Mouse (Mus musculus) embryonic facial prominence, embryonic 13.5 days (tissue): ENCODE measurements around the gene Casp3. TPM values are rescaled to one million over a fixed set of nuclear protein-coding genes. Genes with fewer than 3 reads are reported as not detected.

Experiments
- ATAC-seq: fragments of 200-750 bp; cut with Nextera tagmentation; 2 replicates; pipeline ENCODE4 v1.8.0; 2017; ENCODE audit warnings: low read depth; ENCODE audit not compliant: insufficient number of reproducible peaks, insufficient read depth, low FRiP score, low TSS enrichment
- H3K27ac ChIP-seq: fragments of 300-500 bp; sonication (generic); 2 replicates; pipeline ENCODE4 v1.5.1; 2015; ENCODE audit warnings: moderate library complexity, mild to moderate bottlenecking, inconsistent platforms
- H3K27me3 ChIP-seq: fragments of 300-500 bp; sonication (generic); 2 replicates; pipeline ENCODE4 v1.6.1; 2015; ENCODE audit warnings: mild to moderate bottlenecking, inconsistent platforms
- H3K36me3 ChIP-seq: fragments of 300-500 bp; sonication (generic); 2 replicates; pipeline ENCODE4 v1.6.1; 2015; ENCODE audit warnings: mild to moderate bottlenecking, inconsistent platforms
- H3K4me1 ChIP-seq: fragments of 300-500 bp; sonication (generic); 2 replicates; pipeline ENCODE4 v1.6.1; 2015; ENCODE audit warnings: inconsistent platforms
- H3K4me2 ChIP-seq: fragments of 300-500 bp; sonication (generic); 2 replicates; pipeline ENCODE4 v1.6.1; 2015; ENCODE audit warnings: moderate library complexity, mild to moderate bottlenecking, inconsistent platforms
- H3K4me3 ChIP-seq: fragments of 300-500 bp; sonication (generic); 2 replicates; pipeline ENCODE4 v1.5.1; 2015; ENCODE audit warnings: mild to moderate bottlenecking, inconsistent platforms
- H3K9ac ChIP-seq: fragments of 300-500 bp; sonication (generic); 2 replicates; pipeline ENCODE4 v1.6.1; 2015; ENCODE audit warnings: mild to moderate bottlenecking, inconsistent platforms
- H3K9me3 ChIP-seq: fragments of 300-500 bp; sonication (generic); 2 replicates; pipeline ENCODE4 v1.6.1; 2016; ENCODE audit warnings: inconsistent platforms
- WGBS: fragments of 180-500 bp; shearing (Covaris S2); methylation state at CpG from one replicate; pipeline ENCODE4 v1.1.7; 2015; ENCODE audit warnings: mixed read lengths; 5-methylcytosine and 5-hydroxymethylcytosine counted together
- polyA plus RNA-seq: library from polyadenylated mRNA; unstranded; fragments of >200 nt; fragmentation: Nextera tagmentation; extraction: Ambion mirVana; gene quantifications from 2 replicates; pipeline ENCODE4 v1.2.1, GENCODE M21; 2015

The Casp3 gene
- polyA plus RNA-seq, 1 experiment from 2014 or later: 98.2 TPM

DNA sequence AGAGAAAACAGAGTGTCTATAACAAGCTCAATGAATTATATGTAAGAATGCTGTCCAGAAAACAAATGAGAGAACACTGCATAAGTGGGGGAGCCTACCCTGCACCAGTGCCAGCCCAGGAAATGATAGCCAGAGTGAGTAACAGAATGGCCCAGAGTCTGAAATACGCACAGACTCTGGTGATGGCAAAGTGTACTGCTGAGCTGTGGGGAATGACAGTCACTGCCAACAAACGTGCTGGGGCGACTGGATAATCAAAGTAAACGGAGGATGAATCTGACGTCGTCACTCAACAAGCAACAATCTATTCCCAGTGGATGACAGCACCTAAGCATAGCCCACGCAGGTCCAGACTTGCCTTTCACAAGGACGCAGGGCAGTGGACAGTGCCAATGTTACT is 24.0 kb upstream of the Casp3 start:
- Histone ChIP-seq H3K4me2 (no peak overlapping the region), H3K27ac (no peak overlapping the region), H3K4me3 (no peak overlapping the region), H3K9me3 (no peaks in the 10 kb centered on the region), H3K4me1 (no peaks in the 10 kb centered on the region), H3K36me3 (peaks cover 10% of the 10 kb centered on the region; the same call in 1 of the 2 replicates), H3K9ac (no peak overlapping the region), H3K27me3 (no peaks in the 10 kb centered on the region)
- no peak for ATAC-seq
- WGBS: 82% methylated on average over 8 of the region's 8 CpGs

DNA sequence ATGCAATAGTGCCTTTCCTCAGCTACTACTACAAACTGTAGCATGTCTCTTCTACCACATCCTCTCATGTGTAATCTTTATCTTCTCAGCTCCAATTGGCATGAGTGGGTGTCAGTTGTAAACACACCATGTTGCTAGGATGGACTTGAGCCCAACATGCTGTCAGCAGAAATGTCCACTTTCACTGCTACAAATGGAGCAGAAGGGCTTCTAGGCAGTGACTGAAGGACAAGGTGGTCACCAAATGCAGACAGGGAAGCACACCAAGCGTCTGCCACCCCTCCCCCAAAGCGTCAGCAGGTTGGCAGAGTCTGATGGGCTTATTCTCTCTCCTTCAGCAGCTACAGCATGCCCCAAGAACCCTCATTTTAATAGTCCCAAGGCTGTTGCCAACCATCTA is 23.3 kb upstream of the Casp3 start:
- Histone ChIP-seq H3K9me3 (no peaks in the 10 kb centered on the region), H3K4me2 (no peak overlapping the region), H3K36me3 (peaks cover 10% of the 10 kb centered on the region; the same call in 1 of the 2 replicates), H3K27me3 (no peaks in the 10 kb centered on the region), H3K9ac (no peak overlapping the region), H3K4me1 (no peaks in the 10 kb centered on the region), H3K27ac (no peak overlapping the region), H3K4me3 (no peak overlapping the region)
- WGBS: 72% methylated on average over 2 of the region's 2 CpGs
- no peak for ATAC-seq

- Histone ChIP-seq H3K4me3 (no peak overlapping the region), H3K4me2 (no peak overlapping the region), H3K9ac (no peak overlapping the region), H3K27me3 (no peaks in the 10 kb centered on the region), H3K27ac (no peak overlapping the region), H3K36me3 (peaks cover 15% of the 10 kb centered on the region), H3K4me1 (no peaks in the 10 kb centered on the region), H3K9me3 (no peaks in the 10 kb centered on the region)
- ATAC-seq: no peak
- WGBS: 91% methylated on average over 2 of the region's 2 CpGs
These were observed 21.5 kb upstream of the Casp3 start for GRCm38 (mm10) chr8:46595593-46595992.

- Histone ChIP-seq H3K27ac (no peak overlapping the region), H3K9ac (no peak overlapping the region), H3K4me1 (peaks cover 4% of the 10 kb centered on the region; the same call in 1 of the 2 replicates), H3K4me2 (no peak overlapping the region), H3K9me3 (no peaks in the 10 kb centered on the region), H3K36me3 (peaks cover 15% of the 10 kb centered on the region), H3K4me3 (no peak overlapping the region), H3K27me3 (no peaks in the 10 kb centered on the region)
- WGBS: 87% methylated on average over 2 of the region's 2 CpGs
- no peak for ATAC-seq
These were observed 20.6 kb upstream of the Casp3 start for GRCm38 (mm10) chr8:46596530-46596929.

- Histone ChIP-seq H3K4me3 (no peak overlapping the region), H3K36me3 (peaks cover 15% of the 10 kb centered on the region), H3K9ac (no peak overlapping the region), H3K27me3 (no peaks in the 10 kb centered on the region), H3K4me1 (peaks cover 4% of the 10 kb centered on the region; the same call in 1 of the 2 replicates), H3K27ac (no peak overlapping the region), H3K4me2 (no peak overlapping the region), H3K9me3 (no peaks in the 10 kb centered on the region)
- ATAC-seq: no peak
- WGBS: 72% methylated on average over 2 of the region's 2 CpGs
These were observed 19.7 kb upstream of the Casp3 start for GRCm38 (mm10) chr8:46597411-46597810.

DNA sequence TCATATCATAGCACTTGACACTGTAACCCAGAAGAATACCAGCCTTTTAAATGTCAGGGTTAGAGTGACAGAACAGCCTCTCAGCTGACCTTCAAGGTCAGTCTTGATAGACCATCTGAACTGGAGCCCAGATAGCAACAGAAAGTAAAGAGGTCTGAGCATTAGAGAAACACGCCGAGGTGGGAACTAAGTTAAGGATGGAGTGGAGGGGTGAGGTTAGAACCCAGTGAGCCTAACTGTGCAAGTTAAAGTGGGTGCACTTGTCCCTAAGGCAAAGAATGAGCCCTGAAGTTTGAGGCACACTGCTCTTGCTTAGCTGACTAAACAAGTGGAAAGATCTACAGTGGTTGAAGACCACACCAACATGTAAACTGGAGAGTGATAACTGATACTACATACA is 19.0 kb upstream of the Casp3 start:
- WGBS: 86% methylated on average over 2 of the region's 2 CpGs
- H3K4me1 ChIP-seq: peaks cover 4% of the 10 kb centered on the region; the same call in 1 of the 2 replicates
- H3K4me3 ChIP-seq: no peak overlapping the region
- no peak overlapping the region for H3K27ac ChIP-seq
- ATAC-seq: no peak
- no peak overlapping the region for H3K4me2 ChIP-seq
- no peaks in the 10 kb centered on the region for H3K9me3 ChIP-seq
- no peaks in the 10 kb centered on the region for H3K27me3 ChIP-seq
- H3K9ac ChIP-seq: no peak overlapping the region
- H3K36me3 ChIP-seq: peaks cover 15% of the 10 kb centered on the region

GRCm38 (mm10) chr8:46598753-46599152 is 18.3 kb upstream of the Casp3 start:
- Histone ChIP-seq H3K27me3 (no peaks in the 10 kb centered on the region), H3K27ac (no peak overlapping the region), H3K4me1 (peaks cover 6% of the 10 kb centered on the region; the same call in 1 of the 2 replicates), H3K4me3 (no peak overlapping the region), H3K9me3 (no peaks in the 10 kb centered on the region), H3K36me3 (peaks cover 15% of the 10 kb centered on the region), H3K9ac (no peak overlapping the region), H3K4me2 (no peak overlapping the region)
- no peak for ATAC-seq
- WGBS: 90% methylated on average over 5 of the region's 5 CpGs

- ATAC-seq: no peak
- no peaks in the 10 kb centered on the region for H3K9me3 ChIP-seq
- H3K4me3 ChIP-seq: no peak overlapping the region
- no peaks in the 10 kb centered on the region for H3K27me3 ChIP-seq
- 92% methylated on average over 7 of the region's 7 CpGs for WGBS
- H3K4me1 ChIP-seq: peaks cover 6% of the 10 kb centered on the region; the same call in 1 of the 2 replicates
- H3K36me3 ChIP-seq: peaks cover 15% of the 10 kb centered on the region
- no peak overlapping the region for H3K4me2 ChIP-seq
- no peak overlapping the region for H3K27ac ChIP-seq
- no peak overlapping the region for H3K9ac ChIP-seq
These were observed 17.7 kb upstream of the Casp3 start for GRCm38 (mm10) chr8:46599314-46599904.

- Histone ChIP-seq H3K4me2 (no peak overlapping the region), H3K27me3 (no peaks in the 10 kb centered on the region), H3K9me3 (no peaks in the 10 kb centered on the region), H3K4me3 (no peak overlapping the region), H3K4me1 (peaks cover 6% of the 10 kb centered on the region; the same call in 1 of the 2 replicates), H3K9ac (no peak overlapping the region), H3K27ac (0 out of 2 replicates have a peak overlapping the region, but pooled peaks have one; percentile 7), H3K36me3 (peaks cover 20% of the 10 kb centered on the region)
- ATAC-seq: no peak
- 47% methylated on average over 10 of the region's 10 CpGs for WGBS
These were observed 16.0 kb upstream of the Casp3 start for GRCm38 (mm10) chr8:46600959-46601707.

- no peak for ATAC-seq
- Histone ChIP-seq H3K4me3 (no peak overlapping the region), H3K4me1 (peaks cover 6% of the 10 kb centered on the region; the same call in 1 of the 2 replicates), H3K9me3 (no peaks in the 10 kb centered on the region), H3K36me3 (peaks cover 22% of the 10 kb centered on the region), H3K27ac (no peak overlapping the region), H3K9ac (no peak overlapping the region), H3K27me3 (no peaks in the 10 kb centered on the region), H3K4me2 (no peak overlapping the region)
- 29% methylated on average over 5 of the region's 5 CpGs for WGBS
These were observed 13.5 kb upstream of the Casp3 start for GRCm38 (mm10) chr8:46603587-46603986.

DNA sequence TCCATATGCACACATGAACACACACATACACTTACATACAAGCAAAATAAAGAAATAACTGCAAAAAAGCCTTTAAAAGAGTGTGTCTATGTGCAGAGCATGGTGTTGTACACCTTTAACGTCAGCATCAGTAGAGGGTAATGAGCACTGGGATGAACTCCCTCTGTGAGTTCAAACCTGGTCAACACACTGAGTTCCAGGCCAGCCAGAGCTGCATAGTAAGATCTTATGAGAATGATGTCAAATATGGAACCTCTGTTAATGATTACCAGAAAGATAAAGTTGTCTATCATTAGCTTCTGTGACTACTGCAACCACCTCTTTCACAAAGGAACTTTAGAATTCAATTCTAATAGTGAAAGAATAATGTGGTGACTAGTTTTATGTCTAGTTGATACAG is 10.2 kb upstream of the Casp3 start:
- ATAC-seq: no peak
- no peaks in the 10 kb centered on the region for H3K9me3 ChIP-seq
- WGBS: 73% methylated on average over 1 of the region's 1 CpGs
- H3K9ac ChIP-seq: no peak overlapping the region
- no peak overlapping the region for H3K4me3 ChIP-seq
- no peak overlapping the region for H3K27ac ChIP-seq
- no peak overlapping the region for H3K4me2 ChIP-seq
- H3K36me3 ChIP-seq: peaks cover 20% of the 10 kb centered on the region
- H3K27me3 ChIP-seq: no peaks in the 10 kb centered on the region
- 0 out of 2 replicates have a peak, but pooled peaks cover 2% of the 10 kb centered on the region for H3K4me1 ChIP-seq

GRCm38 (mm10) chr8:46611557-46611956 is 5.5 kb upstream of the Casp3 start:
- Histone ChIP-seq H3K4me1 (peaks cover 20% of the 10 kb centered on the region), H3K9ac (no peak overlapping the region), H3K9me3 (no peaks in the 10 kb centered on the region), H3K27ac (no peak overlapping the region), H3K36me3 (peaks cover 11% of the 10 kb centered on the region; the same call in 1 of the 2 replicates), H3K4me3 (no peak overlapping the region), H3K4me2 (no peak overlapping the region), H3K27me3 (no peaks in the 10 kb centered on the region)
- ATAC-seq: no peak
- 81% methylated on average over 8 of the region's 8 CpGs for WGBS
